Mouse (Mus musculus) hindlimb bud, embryonic 11.5 days (tissue): ENCODE measurements around the gene Pwp2.
"Not testable (repeated sequence)": the region's sequence is repeated elsewhere in the genome, so short reads cannot be mapped to it uniquely, and the experiment has no call there.

Experiments
- DNase-seq: peaks from one replicate; pipeline ENCODE4 v3.0.0-alpha.2; 2012; ENCODE audit warnings: low read depth, low spot score; ENCODE audit errors: extremely low spot score

Gene Pwp2

GRCm38 (mm10) chr10:78184531-78185380, at the start of gene Pwp2:
TSS of gene Pwp2 (minus strand) at chr10:78185149.
- peak; percentile 69 for DNase-seq

- DNase-seq: no peak
These were observed 48.8 kb upstream of the Pwp2 start for GRCm38 (mm10) chr10:78233756-78234155.

- DNase-seq: no peak
These were observed 48.2 kb upstream of the Pwp2 start for GRCm38 (mm10) chr10:78233161-78233560.

DNA sequence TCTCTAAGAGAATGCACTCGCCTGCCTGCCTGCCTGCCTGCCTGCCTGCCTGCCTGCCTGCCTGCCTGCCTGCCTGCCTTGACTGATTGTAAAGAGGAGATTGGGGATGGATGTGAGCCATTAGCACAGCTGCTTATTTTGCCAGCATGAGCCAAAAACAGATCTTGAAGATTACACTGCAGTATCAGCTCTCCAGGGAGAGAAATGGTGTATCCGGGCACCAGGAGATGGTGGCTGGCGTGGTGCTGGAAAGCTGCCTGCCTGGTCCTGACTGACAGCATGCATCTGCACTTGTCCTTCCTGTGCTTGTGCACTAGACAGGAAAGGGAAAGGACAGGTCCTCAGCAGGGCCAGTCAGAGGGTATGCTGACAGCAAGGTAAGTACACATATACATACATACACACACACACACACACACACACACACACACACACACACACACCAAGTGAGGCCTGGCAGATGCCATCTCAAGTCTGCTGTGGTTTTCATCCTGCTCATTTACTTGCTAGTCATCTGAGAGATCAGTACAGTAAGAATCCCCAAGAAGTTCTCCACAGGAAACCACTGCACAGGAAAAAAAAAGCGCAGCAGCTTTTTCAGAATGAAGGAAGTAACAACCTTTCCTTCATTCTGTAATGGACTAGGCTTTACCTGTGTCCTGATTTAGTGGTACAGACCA, 47.5 kb upstream of the Pwp2 start:
- no peak for DNase-seq

DNA sequence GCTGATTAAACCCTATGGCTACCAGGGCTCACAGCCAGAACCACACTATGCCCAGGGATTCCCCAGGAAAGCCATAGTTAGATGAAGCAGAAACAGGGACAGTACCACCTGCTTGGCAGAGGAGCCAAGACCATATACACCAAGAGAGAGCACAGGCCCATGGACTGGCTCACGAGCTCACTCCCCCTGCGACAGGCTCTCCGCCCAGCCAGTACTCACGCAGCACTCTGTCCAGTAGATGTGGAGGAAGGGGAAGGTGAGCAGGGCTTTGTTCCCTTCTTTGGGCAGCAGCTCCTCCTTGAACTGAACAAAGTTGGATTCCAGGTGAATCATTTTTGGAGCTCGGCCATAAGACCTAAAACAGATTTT, 43.6 kb upstream of the Pwp2 start:
- no peak for DNase-seq

DNA sequence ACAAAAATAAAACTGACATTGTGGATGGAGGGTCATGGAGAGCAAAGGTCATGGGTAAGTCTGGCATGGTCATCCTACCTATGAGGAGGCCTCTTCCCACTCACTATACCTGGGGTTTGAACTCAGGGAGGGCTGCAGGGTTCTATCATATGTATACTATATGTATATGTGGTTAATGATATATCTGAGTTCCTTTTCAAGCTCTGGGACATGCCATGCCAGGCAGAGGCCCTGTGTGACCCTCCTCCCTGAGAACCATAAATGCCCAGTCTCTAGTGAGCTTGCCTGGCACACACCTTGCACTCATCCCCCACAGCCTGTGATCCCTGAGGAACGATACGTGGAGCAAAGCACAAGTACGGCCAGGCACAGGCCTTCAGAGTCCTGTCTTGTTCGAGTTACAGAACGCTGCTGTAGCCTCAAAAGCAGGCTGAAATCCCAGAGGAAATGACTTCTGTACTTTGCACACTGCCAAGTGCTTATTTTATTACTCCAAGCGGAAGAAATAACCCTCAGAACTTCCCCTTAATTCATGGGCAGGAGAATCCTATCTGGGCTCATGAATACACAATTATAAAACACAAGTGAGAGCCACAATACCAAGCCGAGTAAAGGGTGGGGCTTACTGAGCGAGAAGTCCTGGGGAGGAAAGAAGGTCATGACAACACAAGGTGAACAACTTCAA, 43.1 kb upstream of the Pwp2 start:
- no peak for DNase-seq

GRCm38 (mm10) chr10:78224136-78224535, 39.2 kb upstream of the Pwp2 start:
- no peak for DNase-seq

DNA sequence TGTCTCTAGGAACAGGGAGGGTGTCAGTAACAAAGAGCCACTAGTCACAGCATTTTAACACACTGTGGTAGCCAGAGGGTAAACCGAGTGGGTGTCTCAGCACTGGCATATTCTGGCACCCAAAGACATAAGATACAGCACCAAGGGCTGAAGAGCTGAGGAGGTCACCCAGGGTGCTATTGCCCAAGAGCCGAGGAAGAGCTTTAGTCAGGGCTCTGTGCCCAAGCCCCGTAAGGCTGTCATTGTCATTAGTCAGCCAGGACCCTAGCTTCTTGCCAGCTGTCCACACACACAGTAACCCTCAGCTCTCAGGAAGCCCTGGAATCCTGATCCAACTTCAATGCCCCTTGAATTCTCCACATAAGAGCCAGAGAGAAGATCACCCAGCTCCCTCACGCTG, 38.0 kb upstream of the Pwp2 start:
- DNase-seq: no peak

- no peak for DNase-seq
These were observed 36.4 kb upstream of the Pwp2 start for GRCm38 (mm10) chr10:78221315-78221714.

DNA sequence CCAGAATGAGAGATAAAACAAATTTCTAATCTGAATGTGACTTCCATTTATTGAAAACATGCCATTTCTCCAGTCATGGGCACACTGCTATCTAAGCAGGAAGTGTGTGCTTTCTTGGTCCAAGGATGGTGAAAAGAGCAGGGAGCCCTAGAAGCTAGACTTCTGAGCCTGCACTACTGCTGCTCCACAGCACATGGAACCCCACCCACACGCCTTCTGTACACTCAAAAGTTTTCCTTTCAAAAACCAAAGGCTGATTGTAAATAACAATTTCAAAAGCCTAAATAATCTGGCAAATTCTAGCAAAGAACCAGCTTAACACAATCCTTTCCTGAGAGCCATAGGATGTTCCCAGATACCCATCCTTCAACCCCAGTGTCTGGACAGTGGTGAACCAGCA, 34.6 kb upstream of the Pwp2 start:
- no peak for DNase-seq

GRCm38 (mm10) chr10:78218576-78218975, 33.6 kb upstream of the Pwp2 start:
- DNase-seq: no peak

- DNase-seq: no peak
These were observed 31.6 kb upstream of the Pwp2 start for GRCm38 (mm10) chr10:78216376-78217083.

DNA sequence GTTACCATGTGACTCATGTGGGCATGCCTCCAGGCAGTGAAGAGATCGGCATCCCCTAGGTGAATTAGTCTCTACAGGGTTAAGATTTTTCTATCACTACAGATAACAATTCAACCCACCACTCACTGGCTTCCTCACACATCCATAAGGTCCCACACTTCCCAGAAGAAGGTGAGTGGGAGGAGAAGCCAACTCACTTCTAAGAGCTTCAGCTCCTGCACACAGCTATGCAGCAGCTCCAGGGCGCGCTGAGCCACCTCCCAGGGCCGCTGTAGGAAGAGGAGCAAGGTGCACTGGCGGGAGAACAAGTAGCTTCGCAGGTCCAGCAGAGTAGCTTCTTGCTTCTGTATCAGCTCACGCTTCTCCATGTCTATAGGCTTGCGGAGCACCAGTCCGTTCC, 29.4 kb upstream of the Pwp2 start:
- DNase-seq: no peak

GRCm38 (mm10) chr10:78211311-78211710, 26.4 kb upstream of the Pwp2 start:
- DNase-seq: no peak

GRCm38 (mm10) chr10:78201182-78201581, 16.2 kb upstream of the Pwp2 start:
- DNase-seq: no peak

- DNase-seq: no peak
These were observed 8.0 kb upstream of the Pwp2 start for GRCm38 (mm10) chr10:78192933-78193332.

GRCm38 (mm10) chr10:78186076-78186475, 1.1 kb upstream of the Pwp2 start:
- DNase-seq: not testable (repeated sequence)

- no peak for DNase-seq
These were observed 404 bp upstream of the Pwp2 start for GRCm38 (mm10) chr10:78185381-78185725.

DNA sequence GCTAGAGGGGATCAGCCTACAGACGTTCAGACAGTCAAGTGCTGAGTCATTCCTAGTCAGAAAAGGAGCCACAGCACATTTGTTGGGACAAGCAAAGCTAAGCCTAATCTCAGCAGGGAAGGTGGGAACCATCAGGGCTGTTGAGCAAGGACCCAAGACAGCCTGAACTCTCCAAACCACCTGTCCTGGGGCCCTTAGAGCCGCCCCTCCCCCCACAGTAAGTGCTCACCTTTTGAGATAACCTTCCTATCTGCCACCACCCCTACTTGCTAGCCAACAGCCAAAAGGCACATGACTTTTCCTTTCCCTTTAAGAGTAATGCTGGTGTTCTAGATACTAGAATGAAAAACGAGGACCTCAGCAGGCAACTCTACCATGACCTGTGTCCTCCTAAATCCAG, 1.4 kb downstream of the Pwp2 start:
- DNase-seq: no peak

DNA sequence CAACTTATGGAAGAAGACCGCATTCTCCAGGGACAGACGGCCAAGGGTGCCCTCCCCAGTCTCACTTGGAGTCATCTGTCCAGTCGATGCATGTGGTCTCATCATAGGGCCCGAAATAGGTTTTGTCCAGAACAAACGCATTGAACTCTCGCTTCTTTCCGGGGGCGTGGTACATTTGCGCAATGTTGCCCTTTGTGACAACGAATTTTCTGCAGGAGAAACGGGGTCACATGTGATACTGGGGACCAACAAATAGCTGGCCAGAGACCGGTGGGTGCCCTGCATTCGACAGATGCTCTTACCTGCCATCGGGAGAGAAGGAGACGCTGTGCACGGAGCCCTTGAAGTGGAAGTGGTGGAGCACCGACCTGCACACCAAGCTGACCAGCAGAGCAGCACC, 2.6 kb downstream of the Pwp2 start:
- no peak for DNase-seq

DNA sequence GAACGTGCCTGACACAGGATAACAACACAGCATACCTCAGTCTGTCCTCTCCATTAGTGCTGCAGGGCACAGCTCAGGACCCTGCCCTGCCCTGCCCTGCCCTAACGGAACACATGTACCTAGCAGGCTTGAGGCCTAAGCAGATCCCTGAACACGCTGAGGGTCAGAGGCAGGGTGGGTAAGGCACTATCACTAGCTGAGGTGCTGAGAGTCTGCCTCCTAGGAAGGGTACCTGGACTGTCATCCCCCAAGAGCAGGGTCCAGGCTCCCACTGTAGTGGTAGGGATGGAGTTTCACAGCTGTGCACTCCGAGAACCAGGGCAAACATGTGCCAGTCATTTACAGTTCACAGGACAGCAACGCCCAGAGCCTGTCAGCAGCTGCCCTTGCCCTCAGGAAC, 10.5 kb downstream of the Pwp2 start:
- no peak for DNase-seq
